Mouse (Mus musculus) hindbrain, embryonic 14.5 days (tissue): ENCODE measurements around the gene Fgfr3. TPM values are rescaled to one million over a fixed set of nuclear protein-coding genes. Genes with fewer than 3 reads are reported as not detected.

ENCODE experiments used
- ATAC-seq: fragments of 200-750 bp; cut with Nextera tagmentation; 2 replicates; pipeline ENCODE4 v1.8.0; 2017; ENCODE audit warnings: moderate number of reproducible peaks, mild to moderate bottlenecking, moderate TSS enrichment, moderate library complexity; ENCODE audit not compliant: low FRiP score
- DNase-seq: peaks from one replicate; pipeline ENCODE4 v3.0.0-alpha.2; 2015; ENCODE audit warnings: low spot score
- H3K27ac ChIP-seq: fragments of 300-500 bp; sonication (generic); 2 replicates; pipeline ENCODE4 v1.5.1; 2014; ENCODE audit warnings: mild to moderate bottlenecking, moderate library complexity
- H3K27me3 ChIP-seq: fragments of 300-500 bp; sonication (generic); 2 replicates; pipeline ENCODE4 v1.6.1; 2014; ENCODE audit warnings: mild to moderate bottlenecking, low read length, mixed read lengths; ENCODE audit not compliant: control insufficient read depth, insufficient read depth
- H3K36me3 ChIP-seq: fragments of 300-500 bp; sonication (generic); replicated peaks from 2 replicates; pipeline ENCODE4 v1.6.1; 2014; ENCODE audit not compliant: control insufficient read depth, insufficient read depth
- H3K4me1 ChIP-seq: fragments of 300-500 bp; sonication (generic); replicated peaks from 2 replicates; pipeline ENCODE4 v1.6.1; 2014; ENCODE audit warnings: antibody characterized with exemption, low read length, mixed read lengths; ENCODE audit not compliant: control insufficient read depth, insufficient read depth
- H3K4me2 ChIP-seq: fragments of 300-500 bp; sonication (generic); replicated peaks from 2 replicates; pipeline ENCODE4 v1.6.1; 2014; ENCODE audit warnings: mild to moderate bottlenecking, moderate library complexity
- H3K4me3 ChIP-seq: fragments of 300-500 bp; sonication (generic); replicated peaks from 2 replicates; pipeline ENCODE4 v1.5.1; 2014; ENCODE audit warnings: mild to moderate bottlenecking, low read length
- H3K9ac ChIP-seq: fragments of 300-500 bp; sonication (generic); 2 replicates; pipeline ENCODE4 v1.6.1; 2014
- H3K9me3 ChIP-seq: fragments of 300-500 bp; sonication (generic); 2 replicates; pipeline ENCODE4 v1.6.1; 2016; ENCODE audit warnings: low read length; ENCODE audit not compliant: control insufficient read depth
- WGBS: fragments of 180-500 bp; shearing (Covaris S2); extraction: QIAGEN DNeasy Blood & Tissue Kit; methylation state at CpG from one replicate; pipeline ENCODE4 v1.1.7; 2014; 5-methylcytosine and 5-hydroxymethylcytosine counted together
- polyA plus RNA-seq: library from polyadenylated mRNA; unstranded; fragments of >200 nt; fragmentation: Nextera tagmentation; extraction: Ambion mirVana; gene quantifications from 2 replicates; pipeline ENCODE4 v1.2.1, GENCODE M21; 2014

Fgfr3 gene
- 46.5 and 47.2 TPM in 2 replicates for polyA plus RNA-seq

GRCm38 (mm10) chr5:33721541-33722265 lies at the start of gene Fgfr3:
TSS of gene Fgfr3 (plus strand) at chr5:33721674.
- Histone ChIP-seq H3K4me2 (peak within 1 kb of the TSS; percentile 98), H3K4me3 (peak within 1 kb of the TSS; percentile 63), H3K36me3 (no peaks in the 10 kb centered on the region), H3K9me3 (no peaks in the 10 kb centered on the region), H3K4me1 (peaks cover 18% of the 10 kb centered on the region), H3K27ac (peak within 1 kb of the TSS; percentile 79), H3K9ac (peak within 1 kb of the TSS; percentile 79), H3K27me3 (peaks cover 22% of the 10 kb centered on the region)
- WGBS: under 1% methylated on average over 67 of the region's 73 CpGs
- peak; percentile 27 for DNase-seq
- peak; percentile 50 for ATAC-seq

- DNase-seq (peak; percentile 43), ATAC-seq (peak; percentile 84; the same call in 1 of the 2 replicates)
- H3K27me3 ChIP-seq: no peaks in the 10 kb centered on the region
- no peaks in the 10 kb centered on the region for H3K9me3 ChIP-seq
- H3K4me3 ChIP-seq: no peak overlapping the region
- no peak overlapping the region for H3K9ac ChIP-seq
- H3K27ac ChIP-seq: no peak overlapping the region
- peaks cover 6% of the 10 kb centered on the region; the same call in 1 of the 2 replicates for H3K4me1 ChIP-seq
- peaks cover 5% of the 10 kb centered on the region; the same call in 1 of the 2 replicates for H3K36me3 ChIP-seq
- H3K4me2 ChIP-seq: no peak overlapping the region
- 44% methylated on average over 3 of the region's 3 CpGs for WGBS
Observed at GRCm38 (mm10) chr5:33674439-33674838, 47.0 kb upstream of the Fgfr3 start.

GRCm38 (mm10) chr5:33675964-33676363 lies 45.5 kb upstream of the Fgfr3 start:
- peak; percentile 64 for DNase-seq
- Histone ChIP-seq H3K4me2 (no peak overlapping the region), H3K4me3 (no peak overlapping the region), H3K27me3 (no peaks in the 10 kb centered on the region), H3K9me3 (no peaks in the 10 kb centered on the region), H3K9ac (no peak overlapping the region), H3K27ac (no peak overlapping the region), H3K4me1 (peaks cover 6% of the 10 kb centered on the region; the same call in 1 of the 2 replicates), H3K36me3 (no peaks in the 10 kb centered on the region; the same call in 1 of the 2 replicates)
- 0% methylated on average over 1 of the region's 1 CpGs for WGBS
- no peak for ATAC-seq

- Histone ChIP-seq H3K9ac (no peak overlapping the region), H3K27me3 (no peaks in the 10 kb centered on the region), H3K9me3 (no peaks in the 10 kb centered on the region), H3K4me1 (peaks cover 6% of the 10 kb centered on the region; the same call in 1 of the 2 replicates), H3K36me3 (no peaks in the 10 kb centered on the region), H3K4me2 (no peak overlapping the region), H3K4me3 (no peak overlapping the region), H3K27ac (no peak overlapping the region)
- DNase-seq (no peak), ATAC-seq (no peak)
- WGBS: 90% methylated on average over 5 of the region's 5 CpGs
Observed at GRCm38 (mm10) chr5:33678244-33678643, 43.2 kb upstream of the Fgfr3 start.

- ATAC-seq: no peak
- Histone ChIP-seq H3K9me3 (no peaks in the 10 kb centered on the region), H3K4me3 (no peak overlapping the region), H3K27me3 (peaks cover 4% of the 10 kb centered on the region; the same call in 1 of the 2 replicates), H3K36me3 (no peaks in the 10 kb centered on the region), H3K4me1 (no peaks in the 10 kb centered on the region), H3K27ac (no peak overlapping the region), H3K9ac (no peak overlapping the region), H3K4me2 (no peak overlapping the region)
- no peak for DNase-seq
- 69% methylated on average over 3 of the region's 3 CpGs for WGBS
Observed at GRCm38 (mm10) chr5:33681044-33681443, 40.4 kb upstream of the Fgfr3 start.

GRCm38 (mm10) chr5:33681611-33682388 lies 39.7 kb upstream of the Fgfr3 start:
- Histone ChIP-seq H3K9ac (no peak overlapping the region), H3K36me3 (no peaks in the 10 kb centered on the region), H3K4me2 (no peak overlapping the region), H3K27me3 (peaks cover 4% of the 10 kb centered on the region; the same call in 1 of the 2 replicates), H3K27ac (no peak overlapping the region), H3K9me3 (no peaks in the 10 kb centered on the region), H3K4me1 (no peaks in the 10 kb centered on the region), H3K4me3 (no peak overlapping the region)
- DNase-seq (no peak), ATAC-seq (no peak)
- 74% methylated on average over 15 of the region's 15 CpGs for WGBS

GRCm38 (mm10) chr5:33682963-33683362 lies 38.5 kb upstream of the Fgfr3 start:
- H3K9ac ChIP-seq: no peak overlapping the region
- H3K4me3 ChIP-seq: no peak overlapping the region
- H3K4me2 ChIP-seq: no peak overlapping the region
- H3K9me3 ChIP-seq: no peaks in the 10 kb centered on the region
- ATAC-seq (no peak), DNase-seq (no peak)
- H3K4me1 ChIP-seq: no peaks in the 10 kb centered on the region
- peaks cover 5% of the 10 kb centered on the region for H3K27me3 ChIP-seq
- H3K36me3 ChIP-seq: no peaks in the 10 kb centered on the region
- H3K27ac ChIP-seq: no peak overlapping the region
- 69% methylated on average over 4 of the region's 4 CpGs for WGBS

- no peak overlapping the region for H3K4me3 ChIP-seq
- peaks cover 8% of the 10 kb centered on the region for H3K27me3 ChIP-seq
- no peak overlapping the region for H3K4me2 ChIP-seq
- H3K36me3 ChIP-seq: no peaks in the 10 kb centered on the region
- H3K27ac ChIP-seq: no peak overlapping the region
- no peak overlapping the region for H3K9ac ChIP-seq
- WGBS: 48% methylated on average over 7 of the region's 7 CpGs
- H3K4me1 ChIP-seq: peaks cover 7% of the 10 kb centered on the region
- DNase-seq (peak; percentile 58), ATAC-seq (peak; percentile 32; the same call in 1 of the 2 replicates)
- H3K9me3 ChIP-seq: no peaks in the 10 kb centered on the region
Observed at GRCm38 (mm10) chr5:33683897-33684652, 37.4 kb upstream of the Fgfr3 start.

- no peak overlapping the region for H3K27ac ChIP-seq
- WGBS: 83% methylated on average over 4 of the region's 4 CpGs
- DNase-seq (no peak), ATAC-seq (no peak)
- H3K4me3 ChIP-seq: no peak overlapping the region
- H3K4me1 ChIP-seq: peaks cover 15% of the 10 kb centered on the region
- H3K9ac ChIP-seq: no peak overlapping the region
- peaks cover 8% of the 10 kb centered on the region for H3K27me3 ChIP-seq
- H3K36me3 ChIP-seq: no peaks in the 10 kb centered on the region
- no peaks in the 10 kb centered on the region for H3K9me3 ChIP-seq
- no peak overlapping the region for H3K4me2 ChIP-seq
Observed at GRCm38 (mm10) chr5:33684932-33685331, 36.5 kb upstream of the Fgfr3 start.
